Mouse (Mus musculus): ENCODE measurements at regions not wholly inside any gene's neighbourhood (a gene's known extent, or its start where the extent isn't known, plus 50 kb on each side); places are given as distances from the start of the nearest gene placed in this dataset.

- DNase-seq (ENCODE audit: low spot score in 2 of 2) = no peak
These were observed 59.8 kb upstream of the Osmr start for GRCm38 (mm10) chr15:6934564-6934980.

DNA sequence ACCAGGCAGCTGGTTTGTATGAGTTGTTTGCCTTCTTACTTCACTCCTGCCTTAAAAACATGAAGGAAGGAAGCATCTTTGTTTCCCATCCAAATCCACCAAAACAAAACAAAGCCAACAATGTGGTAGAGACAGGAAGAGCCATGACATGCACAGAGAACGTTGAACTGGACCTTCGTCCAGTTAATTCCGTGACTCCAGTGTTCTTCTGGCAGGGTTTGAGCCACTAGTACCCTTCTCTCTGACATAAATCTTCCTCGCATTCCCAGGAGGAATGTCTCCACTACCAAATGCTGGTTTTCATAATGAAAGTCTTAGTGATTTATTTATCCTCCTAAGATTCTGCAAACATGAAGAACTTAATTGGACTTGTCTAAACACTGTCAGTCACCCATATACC is 66.7 kb upstream of the Osmr start:
- no peak for DNase-seq (ENCODE audit: low spot score in 2 of 2)

DNA sequence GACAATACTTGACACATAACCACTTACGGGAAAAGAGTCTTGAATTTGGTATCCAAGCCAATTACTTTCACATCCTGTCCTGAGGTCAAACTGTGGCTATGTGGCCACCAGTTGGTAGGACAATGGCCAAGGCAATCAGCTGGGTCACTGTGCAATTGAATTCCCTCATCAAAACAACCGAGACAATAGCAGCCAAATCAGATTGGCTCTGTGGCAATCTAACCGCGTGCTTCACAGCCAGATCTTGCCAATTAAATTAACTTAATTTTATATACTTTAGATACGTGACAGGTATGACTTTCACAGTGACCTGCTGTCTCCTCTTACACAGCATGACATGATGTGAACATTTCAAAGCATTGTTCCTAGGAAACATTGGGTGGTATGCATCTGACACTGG is 74.5 kb upstream of the Osmr start:
- DNase-seq (ENCODE audit: low spot score in 2 of 2) = no peak

DNA sequence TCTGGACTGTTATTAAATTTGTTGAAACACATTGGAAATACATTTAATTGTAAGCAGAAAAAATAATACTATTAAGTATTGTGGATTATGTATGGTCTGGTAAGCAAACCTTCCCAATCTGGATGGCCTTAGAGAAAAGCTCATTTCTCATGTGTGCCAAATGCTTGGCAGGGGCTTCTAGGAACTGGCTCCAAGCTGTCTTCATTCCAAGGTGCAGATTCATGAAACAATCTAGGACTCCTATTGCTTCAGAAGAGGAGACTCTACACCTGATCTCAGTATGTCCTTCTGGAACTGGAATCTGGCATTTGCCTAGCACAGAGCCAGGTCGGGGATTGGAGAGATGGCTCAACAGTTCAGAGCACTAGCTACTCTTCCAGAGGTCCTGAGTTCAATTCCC is 74.9 kb upstream of the Osmr start:
- DNase-seq (ENCODE audit: low spot score in 2 of 2) = no peak

DNA sequence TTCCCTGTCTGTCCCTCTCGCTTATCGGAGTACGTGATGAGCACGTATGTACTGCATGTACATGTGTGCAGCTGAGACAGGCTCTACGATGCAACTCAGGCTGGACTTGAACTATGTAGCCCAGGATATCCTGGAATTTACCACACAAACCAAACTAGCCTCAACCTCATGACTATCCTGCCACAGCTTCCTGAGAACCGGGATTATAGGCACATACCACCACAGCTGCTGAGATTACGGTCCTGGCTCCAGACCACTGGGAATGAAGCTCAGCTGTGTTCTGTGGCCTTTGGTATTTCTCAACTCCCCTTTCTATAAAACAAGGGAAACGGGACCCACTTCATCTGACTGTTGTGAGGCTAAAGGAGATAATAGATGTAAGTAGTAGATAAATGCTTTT is 75.7 kb upstream of the Osmr start:
- DNase-seq (ENCODE audit: low spot score in 2 of 2) = no peak

DNA sequence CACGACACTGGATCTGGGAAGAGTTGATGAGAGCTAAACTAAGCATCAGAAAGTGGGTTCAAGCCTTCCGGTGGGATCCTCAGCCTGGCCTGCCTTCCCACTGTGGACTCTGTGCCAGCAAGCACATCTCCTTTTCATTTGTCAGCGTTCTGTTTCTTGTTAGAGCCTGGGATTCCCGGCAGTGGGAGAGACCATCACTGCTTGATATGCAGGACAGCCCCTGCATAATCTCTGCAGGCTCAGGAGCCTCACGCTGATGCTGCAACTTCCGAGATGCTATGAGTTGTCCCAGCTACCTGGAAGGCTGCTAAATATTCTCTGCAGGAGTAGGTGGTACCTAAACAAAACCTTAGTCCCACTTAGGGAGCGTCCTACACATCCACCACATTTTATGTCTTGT is 78.8 kb upstream of the Osmr start:
- DNase-seq (ENCODE audit: low spot score in 2 of 2) = no peak

GRCm38 (mm10) chr15:6953970-6954791 is 79.4 kb upstream of the Osmr start:
- no peak for DNase-seq (ENCODE audit: low spot score in 2 of 2)

- no peak for DNase-seq (ENCODE audit: low spot score in 2 of 2)
These were observed 85.1 kb upstream of the Osmr start for GRCm38 (mm10) chr15:6959911-6960310.

GRCm38 (mm10) chr15:6960753-6961746 is 86.3 kb upstream of the Osmr start:
- DNase-seq (ENCODE audit: low spot score in 2 of 2) = no peak

GRCm38 (mm10) chr15:6964635-6965034 is 89.9 kb upstream of the Osmr start:
- no peak for DNase-seq (ENCODE audit: low spot score in 2 of 2)

- DNase-seq (ENCODE audit: low spot score in 2 of 2) = no peak
These were observed 90.7 kb upstream of the Osmr start for GRCm38 (mm10) chr15:6965446-6965845.

GRCm38 (mm10) chr15:6974410-6974809 is 99.6 kb upstream of the Osmr start:
- DNase-seq (ENCODE audit: low spot score in 2 of 2) = no peak

GRCm38 (mm10) chr15:6981430-6981829 is 106.7 kb upstream of the Osmr start:
- no peak for DNase-seq (ENCODE audit: low spot score in 2 of 2)

DNA sequence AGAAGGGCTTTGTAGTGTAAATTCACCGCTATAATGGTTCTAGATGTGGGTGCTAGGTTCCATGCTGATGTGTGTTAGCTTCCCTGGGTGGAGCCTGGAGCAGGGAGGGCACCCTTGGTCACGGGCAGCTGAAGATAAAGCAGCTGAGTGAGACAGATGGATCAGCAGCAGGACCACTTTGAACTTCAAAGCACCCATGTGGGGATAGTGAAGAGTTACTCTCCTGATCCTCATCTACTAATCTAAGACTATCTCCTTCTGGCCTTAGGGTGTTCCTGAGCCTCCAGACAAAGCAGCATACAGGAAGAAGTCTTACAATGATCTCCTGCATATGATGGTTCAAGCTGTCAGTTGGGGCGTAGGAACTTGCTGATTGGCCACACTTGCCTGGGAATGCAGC is 107.1 kb upstream of the Lifr start:
- no peak for DNase-seq (ENCODE audit: low spot score in 2 of 2)

DNA sequence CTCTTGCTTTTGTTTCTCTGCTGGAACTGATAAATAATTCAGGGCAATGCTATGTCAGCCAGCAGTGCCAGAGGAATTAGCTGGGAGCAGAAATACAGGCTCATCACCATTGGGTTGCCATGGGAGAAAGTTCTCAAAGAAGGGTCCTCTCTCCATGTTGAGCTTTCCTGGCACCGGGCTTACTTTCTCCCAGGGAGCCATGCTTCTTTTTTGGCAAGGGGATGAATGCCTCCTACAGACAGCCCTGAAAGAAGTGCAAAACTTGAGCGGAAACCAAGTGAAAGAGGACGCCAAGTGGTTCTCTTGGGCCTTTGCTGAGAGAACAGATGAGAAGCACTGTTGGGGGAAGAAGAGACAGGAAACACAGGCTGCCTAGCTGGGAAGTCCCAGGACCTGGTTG is 102.2 kb upstream of the Lifr start:
- DNase-seq (ENCODE audit: low spot score in 2 of 2) = no peak

- no peak for DNase-seq (ENCODE audit: low spot score in 2 of 2)
These were observed 101.3 kb upstream of the Lifr start for GRCm38 (mm10) chr15:6989094-6989493.

DNA sequence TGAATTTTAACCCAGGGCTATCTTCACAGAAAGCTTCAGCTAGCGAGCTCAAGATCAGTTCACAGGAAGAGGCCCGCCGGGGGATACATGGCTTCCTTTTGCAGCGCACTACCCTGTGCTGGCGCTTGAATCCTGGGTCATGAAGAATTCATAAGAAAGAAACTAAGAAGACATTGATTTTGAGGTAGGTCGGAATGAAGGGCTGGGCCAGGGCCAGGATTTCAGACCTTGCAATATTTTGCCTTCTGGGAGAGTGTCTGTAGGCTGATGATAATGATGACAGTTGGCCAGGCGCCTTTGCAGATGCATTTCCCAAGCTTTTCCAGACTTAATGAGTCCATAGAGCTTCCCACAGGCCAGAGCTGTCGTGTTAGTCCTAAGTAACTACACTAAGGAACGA is 97.2 kb upstream of the Lifr start:
- DNase-seq (ENCODE audit: low spot score in 2 of 2) = no peak

GRCm38 (mm10) chr15:6995246-6995645 is 95.2 kb upstream of the Lifr start:
- no peak for DNase-seq (ENCODE audit: low spot score in 2 of 2)

DNA sequence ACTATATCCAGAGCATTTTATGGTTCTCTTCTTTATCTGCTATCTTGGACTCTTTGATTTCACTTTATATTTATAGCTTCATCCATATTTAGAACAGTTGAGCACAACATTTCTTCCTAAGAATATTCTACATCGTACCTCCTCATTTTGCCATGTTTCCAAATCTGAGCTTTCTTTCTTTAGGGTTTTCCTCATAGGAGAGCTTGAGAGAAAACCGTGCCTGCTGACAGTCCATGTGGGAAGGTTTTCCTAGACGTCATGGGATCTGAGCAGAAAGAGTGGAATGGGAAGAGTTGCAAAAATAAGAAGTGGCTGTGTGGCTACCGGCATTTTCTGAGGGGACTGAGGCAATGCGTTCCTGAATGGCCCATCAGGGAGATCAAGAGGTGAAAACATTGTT is 92.5 kb upstream of the Lifr start:
- DNase-seq (ENCODE audit: low spot score in 2 of 2) = no peak

GRCm38 (mm10) chr15:6998576-6999070 is 91.8 kb upstream of the Lifr start:
- DNase-seq (ENCODE audit: low spot score in 2 of 2) = no peak

GRCm38 (mm10) chr15:6999667-7000066 is 90.7 kb upstream of the Lifr start:
- no peak for DNase-seq (ENCODE audit: low spot score in 2 of 2)

DNA sequence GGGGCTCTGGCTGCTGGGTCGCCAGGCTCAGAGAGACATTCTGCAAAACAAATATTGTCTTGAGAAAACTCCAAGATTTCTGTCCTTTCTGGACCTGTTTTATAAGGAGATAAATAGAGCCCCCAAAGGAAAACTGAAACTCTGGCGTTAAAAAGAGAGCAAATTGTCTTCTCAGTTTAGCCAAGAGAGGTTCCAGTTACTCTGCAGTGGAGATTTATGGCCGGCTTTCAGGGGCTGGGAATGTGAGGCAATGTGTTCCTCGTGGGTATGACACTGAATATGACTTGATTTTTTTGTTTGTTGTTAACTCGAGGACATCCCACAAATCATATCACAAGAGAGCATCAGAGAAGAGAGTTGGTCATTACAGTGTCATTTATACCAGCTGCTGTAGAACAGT is 88.2 kb upstream of the Lifr start:
- no peak for DNase-seq (ENCODE audit: low spot score in 2 of 2)

Measured in adrenal gland, adult 18-20 months (tissue).